Mouse (Mus musculus) embryonic fibroblast, embryonic 13.5 days (primary cell): ENCODE results near the gene Scaf4.

ENCODE experiments used
- CTCF ChIP-seq: IDR thresholded peaks from 2 replicates; pipeline ENCODE4 v1.5.1; 2011; ENCODE audit warnings: mild to moderate bottlenecking, control low read depth, low read length, moderate library complexity, borderline replicate concordance; ENCODE audit not compliant: insufficient read depth
- POLR2A ChIP-seq: IDR thresholded peaks from 2 replicates; pipeline ENCODE4 v1.6.1; 2011; ENCODE audit warnings: low read depth, mild to moderate bottlenecking, control low read depth, low read length, moderate library complexity

DNA sequence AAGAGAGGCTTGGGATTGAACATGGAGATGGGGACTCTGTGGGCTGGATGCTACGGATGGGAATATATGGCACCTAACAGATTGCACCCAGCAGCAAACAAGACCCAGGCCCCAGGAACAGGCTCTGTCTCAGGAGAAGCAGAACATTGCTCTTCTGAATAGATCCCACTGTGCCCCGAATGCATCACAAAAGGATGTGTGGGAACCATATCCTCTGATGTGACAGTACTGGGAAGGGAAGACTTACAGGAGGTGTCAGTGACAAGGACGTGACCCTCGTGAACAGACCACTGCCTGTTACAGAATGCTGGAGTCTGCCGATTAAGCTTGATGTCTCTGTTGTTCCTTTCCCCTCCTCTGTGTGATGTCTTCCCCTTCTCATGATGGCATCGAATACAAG, 48.2 kb upstream of the Scaf4 start:
- no peak for TF ChIP-seq CTCF
- TF ChIP-seq POLR2A = no peak
